Mouse (Mus musculus): Measurements from ENCODE around the gene Igf1r.

- TF ChIP-seq POLR2A (IDR thresholded peaks at IDR 0.05; ENCODE audit: borderline replicate concordance, control insufficient read depth, low read depth, low read length) (no peak), CTCF (IDR thresholded peaks at IDR 0.05; ENCODE audit: control insufficient read depth, insufficient read depth, low read length) (no peak)
Observed at GRCm38 (mm10) chr7:68009635-68010034, 57.0 kb downstream of the Igf1r start.
